Mouse (Mus musculus) neural tube, embryonic 11.5 days (tissue): ENCODE data around the gene Tle3. TPM values are rescaled to one million over a fixed set of nuclear protein-coding genes. Genes with fewer than 3 reads are reported as not detected.
A peak's percentile ranks its signal among the peaks of the same experiment; 100 is the strongest.

ENCODE experiments used
- ATAC-seq: fragments of 200-750 bp; cut with Nextera tagmentation; 2 replicates; pipeline ENCODE4 v1.8.0; 2017; ENCODE audit warnings: moderate number of reproducible peaks, mild to moderate bottlenecking, moderate TSS enrichment, moderate library complexity; ENCODE audit not compliant: insufficient read depth, low FRiP score, low TSS enrichment
- DNase-seq: peaks from one replicate; pipeline ENCODE4 v3.0.0-alpha.2; 2015; ENCODE audit warnings: low spot score
- H3K27ac ChIP-seq: fragments of 300-500 bp; sonication (generic); 2 replicates; pipeline ENCODE4 v1.5.1; 2014; ENCODE audit warnings: low read depth, mild to moderate bottlenecking, low read length
- H3K27me3 ChIP-seq: fragments of 300-500 bp; sonication (generic); 2 replicates; pipeline ENCODE4 v1.6.1; 2014; ENCODE audit warnings: mild to moderate bottlenecking, low read length, mixed read lengths; ENCODE audit not compliant: control insufficient read depth, insufficient read depth
- H3K36me3 ChIP-seq: fragments of 300-500 bp; sonication (generic); 2 replicates; pipeline ENCODE4 v1.6.1; 2014; ENCODE audit warnings: mild to moderate bottlenecking, low read length, moderate library complexity, mixed read lengths; ENCODE audit not compliant: control insufficient read depth, insufficient read depth
- H3K4me1 ChIP-seq: fragments of 300-500 bp; sonication (generic); 2 replicates; pipeline ENCODE4 v1.6.1; 2014; ENCODE audit warnings: low read length, mixed read lengths; ENCODE audit not compliant: control insufficient read depth, insufficient read depth
- H3K4me2 ChIP-seq: fragments of 300-500 bp; sonication (generic); 2 replicates; pipeline ENCODE4 v1.6.1; 2014; ENCODE audit warnings: low read depth, mild to moderate bottlenecking, moderate library complexity
- H3K4me3 ChIP-seq: fragments of 300-500 bp; sonication (generic); 2 replicates; pipeline ENCODE4 v1.5.1; 2014; ENCODE audit warnings: low read depth, low read length
- H3K9ac ChIP-seq: fragments of 300-500 bp; sonication (generic); 2 replicates; pipeline ENCODE4 v1.6.1; 2014; ENCODE audit warnings: mild to moderate bottlenecking, low read length
- H3K9me3 ChIP-seq: fragments of 300-500 bp; sonication (generic); 2 replicates; pipeline ENCODE4 v1.6.1; 2016; ENCODE audit warnings: low read length; ENCODE audit not compliant: control insufficient read depth
- WGBS: fragments of 180-500 bp; shearing (Covaris S2); extraction: QIAGEN DNeasy Blood & Tissue Kit; methylation state at CpG from one replicate; pipeline ENCODE4 v1.1.7; 2014; 5-methylcytosine and 5-hydroxymethylcytosine counted together
- polyA plus RNA-seq: library from polyadenylated mRNA; unstranded; fragments of >200 nt; fragmentation: Nextera tagmentation; extraction: Ambion mirVana; gene quantifications from 2 replicates; pipeline ENCODE4 v1.2.1, GENCODE M21; 2014

Gene Tle3
- polyA plus RNA-seq, 1 experiment from 2014 or later, result 42.4 TPM

DNA sequence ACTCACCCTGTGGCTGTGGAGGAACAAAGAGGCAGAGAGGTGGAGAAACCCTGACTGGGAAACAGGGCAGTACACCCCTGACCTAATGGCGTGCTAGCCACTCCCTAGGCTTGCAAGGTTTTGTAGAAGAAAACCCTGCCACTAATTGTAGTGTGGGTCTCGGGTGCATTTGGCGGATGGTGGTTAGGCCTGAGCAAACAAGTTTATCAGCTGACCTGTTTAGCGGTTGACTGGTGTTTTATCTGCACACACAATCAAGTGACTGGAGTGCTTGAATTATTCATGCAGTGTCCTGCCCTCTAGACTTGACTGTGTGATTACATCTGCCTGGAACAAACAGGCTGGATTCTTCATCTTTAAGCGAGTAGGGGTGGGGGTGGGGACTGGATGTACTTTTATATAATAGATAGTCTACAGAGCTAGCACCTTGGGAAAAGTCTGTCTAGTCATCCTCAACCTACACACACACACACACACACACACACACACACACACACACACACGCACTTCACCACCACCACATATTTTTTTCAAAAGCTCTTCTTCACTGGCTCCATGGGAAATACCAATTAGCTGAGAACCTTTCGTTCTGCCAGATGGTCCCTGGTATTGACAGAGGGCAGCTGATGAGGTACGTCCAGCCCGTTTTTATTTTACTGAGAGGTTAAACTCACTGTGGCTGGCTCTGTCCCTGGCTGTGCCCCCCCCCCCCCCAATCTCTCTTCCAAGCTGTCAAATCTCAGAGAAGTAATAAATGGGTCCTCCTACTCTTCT is 5.7 kb downstream of the Tle3 start:
- Histone ChIP-seq H3K4me3 (peak overlapping the region; percentile 92), H3K4me1 (peaks cover 72% of the 10 kb centered on the region), H3K4me2 (peak overlapping the region; percentile 81), H3K27me3 (no peaks in the 10 kb centered on the region), H3K36me3 (peaks cover 9% of the 10 kb centered on the region; the same call in 1 of the 2 replicates), H3K9ac (peak overlapping the region; percentile 46), H3K27ac (peak overlapping the region; percentile 84), H3K9me3 (no peaks in the 10 kb centered on the region)
- DNase-seq (peak; percentile 64), ATAC-seq (peak; percentile 48; the same call in 1 of the 2 replicates)
- 16% methylated on average over 9 of the region's 9 CpGs for WGBS

DNA sequence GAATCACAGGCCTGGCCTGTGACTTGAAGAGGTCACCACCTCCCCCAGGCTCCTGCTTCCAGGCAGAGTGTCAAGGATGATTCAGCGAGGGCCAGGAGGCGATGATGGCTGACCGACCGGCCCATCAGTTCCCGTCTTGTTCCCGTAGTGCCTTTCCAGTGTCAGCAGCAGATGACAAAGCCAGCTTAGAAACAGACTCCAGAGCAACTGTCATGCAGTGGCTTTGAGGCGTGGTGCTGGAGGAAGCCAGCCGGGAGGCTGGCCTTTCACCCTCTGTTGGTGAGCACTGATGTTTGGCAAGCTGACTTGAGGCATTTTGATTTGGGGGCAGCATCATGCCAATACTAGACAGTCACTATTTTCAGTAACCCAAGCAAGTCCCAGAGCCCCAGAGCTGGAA is 6.3 kb downstream of the Tle3 start:
- no peaks in the 10 kb centered on the region for H3K27me3 ChIP-seq
- H3K27ac ChIP-seq, result peak overlapping the region; percentile 84
- H3K9ac ChIP-seq, result no peak overlapping the region
- no peak overlapping the region for H3K4me3 ChIP-seq
- no peaks in the 10 kb centered on the region for H3K9me3 ChIP-seq
- H3K4me2 ChIP-seq, result peak overlapping the region; percentile 81
- peak; percentile 57 for DNase-seq
- peaks cover 78% of the 10 kb centered on the region for H3K4me1 ChIP-seq
- 10% methylated on average over 8 of the region's 8 CpGs for WGBS
- H3K36me3 ChIP-seq, result peaks cover 9% of the 10 kb centered on the region; the same call in 1 of the 2 replicates
- ATAC-seq, result 0 out of 2 replicates have a peak, but pooled peaks have one; percentile 4

DNA sequence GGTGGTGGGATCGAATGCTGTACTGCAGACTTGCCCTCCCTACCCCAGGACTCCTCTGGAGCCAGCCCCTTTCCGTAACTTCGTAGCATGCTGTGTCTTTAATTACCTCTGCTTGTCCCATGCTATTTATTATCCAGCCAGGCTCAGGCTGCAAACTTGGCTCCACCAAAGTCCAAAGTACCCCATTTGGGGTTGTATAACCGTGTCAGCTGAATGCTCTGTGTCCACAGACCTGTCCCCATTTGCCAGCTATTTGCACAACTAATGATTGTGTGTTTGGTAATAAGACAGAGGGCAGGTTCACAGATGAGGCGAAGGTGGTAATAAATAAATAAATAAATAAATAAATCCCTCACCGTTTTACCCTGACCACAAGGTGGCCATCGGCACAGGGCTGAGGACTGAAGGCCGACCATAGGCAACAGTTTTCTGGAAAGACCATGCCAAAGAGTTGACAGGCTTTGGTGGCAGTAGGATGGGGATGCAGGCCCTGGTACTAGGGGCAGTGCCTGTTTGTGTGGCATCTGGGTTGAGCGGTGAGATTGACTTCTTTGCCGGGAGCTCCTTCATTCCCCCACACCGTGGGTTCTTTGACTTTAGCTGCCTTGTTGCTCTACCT is 7.0 kb downstream of the Tle3 start:
- H3K27me3 ChIP-seq, result no peaks in the 10 kb centered on the region
- H3K9me3 ChIP-seq, result no peaks in the 10 kb centered on the region
- WGBS, result 54% methylated on average over 11 of the region's 11 CpGs
- no peak for DNase-seq
- peaks cover 83% of the 10 kb centered on the region for H3K4me1 ChIP-seq
- 0 out of 2 replicates have a peak overlapping the region, but pooled peaks have one; percentile 84 for H3K27ac ChIP-seq
- H3K4me2 ChIP-seq, result peak overlapping the region; percentile 81
- no peak overlapping the region for H3K4me3 ChIP-seq
- no peak for ATAC-seq
- no peak overlapping the region for H3K9ac ChIP-seq
- peaks cover 9% of the 10 kb centered on the region; the same call in 1 of the 2 replicates for H3K36me3 ChIP-seq

DNA sequence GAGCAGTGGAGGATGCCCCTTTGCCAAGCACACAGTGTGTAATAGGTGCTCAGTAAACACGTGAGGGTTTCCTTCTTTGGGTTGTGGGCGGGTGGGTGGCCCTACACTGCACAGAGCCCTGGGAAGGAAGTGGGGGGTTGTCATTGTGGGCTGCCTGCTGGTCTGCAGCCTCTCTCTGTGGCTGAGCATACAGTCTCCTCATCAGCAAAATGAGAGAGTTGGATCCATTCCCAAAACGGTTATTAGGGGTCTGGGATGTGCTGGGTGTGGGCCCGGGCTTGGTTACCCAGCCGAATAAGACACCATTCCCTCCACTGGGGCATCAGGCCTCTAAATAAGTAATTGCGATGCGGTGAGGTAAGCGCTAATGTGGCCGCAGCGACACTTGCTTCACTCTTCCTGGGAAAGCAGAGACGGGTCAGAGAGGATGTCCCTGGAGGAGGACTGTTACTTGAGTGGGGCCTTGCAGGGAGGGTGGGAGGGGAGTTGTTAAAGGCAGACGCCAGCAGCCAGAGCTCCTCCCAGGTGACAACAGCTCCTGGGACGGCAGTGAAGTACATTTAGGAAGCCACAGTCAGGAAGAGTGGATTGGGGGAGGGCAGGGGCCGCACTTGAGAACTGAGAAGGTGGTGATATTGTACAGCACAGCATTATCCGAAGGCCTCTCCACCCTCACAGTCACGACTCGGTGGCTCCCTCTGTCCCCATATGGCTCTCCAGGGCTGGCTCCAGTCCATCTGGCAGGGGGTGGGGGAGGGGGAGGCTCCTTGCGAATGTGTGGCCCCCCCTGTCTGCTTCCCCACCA is 8.3 kb downstream of the Tle3 start:
- H3K36me3 ChIP-seq, result peaks cover 9% of the 10 kb centered on the region; the same call in 1 of the 2 replicates
- peak overlapping the region; percentile 51 for H3K27ac ChIP-seq
- H3K9ac ChIP-seq, result peak overlapping the region; percentile 16; the same call in 1 of the 2 replicates
- ATAC-seq (no peak), DNase-seq (peak; percentile 57)
- H3K4me3 ChIP-seq, result no peak overlapping the region
- H3K4me1 ChIP-seq, result peaks cover 88% of the 10 kb centered on the region
- WGBS, result 32% methylated on average over 16 of the region's 18 CpGs
- H3K9me3 ChIP-seq, result no peaks in the 10 kb centered on the region
- no peak overlapping the region for H3K4me2 ChIP-seq
- no peaks in the 10 kb centered on the region for H3K27me3 ChIP-seq

DNA sequence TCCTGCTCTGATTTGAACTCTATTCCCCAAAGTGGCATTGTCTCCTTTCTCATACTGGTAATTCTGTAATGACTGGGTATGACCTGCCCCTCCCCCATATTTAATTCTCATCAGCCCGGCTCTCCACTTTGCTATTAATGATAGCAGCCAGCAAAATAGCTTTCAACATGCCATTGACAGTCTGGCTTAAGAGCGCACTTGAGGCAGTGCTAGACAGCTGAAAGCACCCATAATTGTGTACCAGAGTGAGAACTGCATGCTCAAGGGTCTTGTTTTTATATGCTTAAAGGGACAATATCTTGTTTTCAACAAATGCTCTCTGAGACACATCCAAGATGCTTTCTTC is 8.9 kb downstream of the Tle3 start:
- ATAC-seq, result no peak
- H3K27ac ChIP-seq, result no peak overlapping the region
- no peak overlapping the region for H3K9ac ChIP-seq
- H3K27me3 ChIP-seq, result no peaks in the 10 kb centered on the region
- no peaks in the 10 kb centered on the region for H3K9me3 ChIP-seq
- no peak overlapping the region for H3K4me2 ChIP-seq
- WGBS, result 56% methylated on average over 2 of the region's 2 CpGs
- DNase-seq, result no peak
- H3K36me3 ChIP-seq, result peaks cover 8% of the 10 kb centered on the region; the same call in 1 of the 2 replicates
- H3K4me3 ChIP-seq, result no peak overlapping the region
- H3K4me1 ChIP-seq, result peaks cover 89% of the 10 kb centered on the region

DNA sequence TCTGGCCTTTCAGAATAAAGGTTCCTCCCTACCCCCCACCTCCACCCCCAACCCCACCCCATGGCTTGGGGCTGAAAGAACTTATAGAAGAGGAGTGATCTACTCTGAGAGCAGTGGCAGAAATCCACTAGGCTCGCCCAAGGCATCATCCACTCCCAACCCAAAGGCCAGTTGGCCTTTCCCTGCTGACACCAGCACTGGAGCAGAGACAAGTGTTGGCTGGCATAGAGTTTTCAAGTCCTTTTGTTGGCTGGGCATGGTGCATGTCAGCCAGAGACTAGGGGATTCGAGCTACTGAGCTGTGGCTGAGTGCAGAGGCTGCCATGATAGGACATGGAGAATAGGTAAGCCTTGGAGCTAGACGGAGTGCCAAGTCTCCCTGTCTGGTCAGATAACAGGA is 9.3 kb downstream of the Tle3 start:
- DNase-seq, result no peak
- H3K4me3 ChIP-seq, result no peak overlapping the region
- H3K27ac ChIP-seq, result no peak overlapping the region; the same call in 1 of the 2 replicates
- peaks cover 88% of the 10 kb centered on the region for H3K4me1 ChIP-seq
- H3K9me3 ChIP-seq, result no peaks in the 10 kb centered on the region
- no peaks in the 10 kb centered on the region for H3K27me3 ChIP-seq
- H3K9ac ChIP-seq, result no peak overlapping the region
- no peak for ATAC-seq
- no peak overlapping the region for H3K4me2 ChIP-seq
- peaks cover 5% of the 10 kb centered on the region; the same call in 1 of the 2 replicates for H3K36me3 ChIP-seq
- WGBS, result 91% methylated on average over 3 of the region's 3 CpGs

DNA sequence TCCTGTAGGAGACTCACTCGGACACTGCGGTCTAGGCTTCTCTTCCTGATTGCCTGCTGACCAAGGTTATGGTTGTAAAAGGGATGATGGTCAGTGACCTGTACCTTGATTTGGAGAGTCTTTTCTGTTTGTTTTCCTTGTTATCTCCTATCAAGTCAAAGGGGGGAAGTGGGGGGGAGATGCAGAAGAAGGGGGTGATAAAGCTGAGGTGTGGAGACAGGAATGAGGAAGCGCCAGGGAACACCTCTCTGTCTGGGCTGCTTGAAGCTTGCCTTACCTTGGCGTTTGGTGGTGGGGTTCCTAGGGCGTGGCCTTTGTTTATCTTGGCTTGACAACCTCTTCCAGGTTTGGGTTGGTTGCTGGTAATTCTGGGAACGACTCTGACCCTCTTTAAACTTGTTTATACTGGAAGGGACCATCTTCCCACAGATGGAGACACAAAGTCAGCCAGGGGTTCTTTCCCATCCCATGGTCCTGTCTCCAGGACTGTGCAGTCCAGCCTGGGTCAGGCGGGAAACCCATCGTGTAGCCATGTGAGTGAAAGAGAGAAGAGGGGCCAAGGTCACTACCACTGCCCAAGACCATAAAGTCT is 10.5 kb downstream of the Tle3 start:
- Histone ChIP-seq H3K27ac (no peak overlapping the region), H3K9ac (no peak overlapping the region), H3K4me2 (no peak overlapping the region), H3K9me3 (no peaks in the 10 kb centered on the region), H3K4me1 (peaks cover 75% of the 10 kb centered on the region), H3K4me3 (no peak overlapping the region), H3K36me3 (peaks cover 4% of the 10 kb centered on the region; the same call in 1 of the 2 replicates), H3K27me3 (no peaks in the 10 kb centered on the region)
- 67% methylated on average over 8 of the region's 8 CpGs for WGBS
- ATAC-seq (no peak), DNase-seq (no peak)

DNA sequence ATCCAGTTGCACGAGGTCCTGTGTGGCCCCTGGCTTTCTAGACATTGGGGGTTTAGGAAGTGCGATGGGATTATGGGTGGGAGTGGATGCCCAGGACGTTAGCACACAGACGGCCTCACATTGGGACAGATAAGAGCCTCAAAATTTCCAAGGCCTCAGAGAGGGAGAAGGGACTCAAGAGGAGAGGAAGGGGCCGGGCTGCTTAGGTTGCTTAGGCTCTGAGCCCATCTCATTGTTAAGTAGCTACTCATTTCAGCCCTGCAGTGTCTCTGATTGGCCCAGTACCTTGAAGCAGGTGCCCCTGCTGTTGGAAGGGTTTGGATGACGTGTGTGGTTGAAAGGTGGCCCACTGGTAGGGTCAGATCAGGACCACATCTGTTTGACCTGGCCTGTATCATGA is 11.9 kb downstream of the Tle3 start:
- Histone ChIP-seq H3K27ac (no peak overlapping the region), H3K4me2 (no peak overlapping the region), H3K27me3 (no peaks in the 10 kb centered on the region), H3K9ac (no peak overlapping the region), H3K4me1 (peaks cover 69% of the 10 kb centered on the region), H3K4me3 (no peak overlapping the region), H3K9me3 (no peaks in the 10 kb centered on the region), H3K36me3 (peaks cover 4% of the 10 kb centered on the region; the same call in 1 of the 2 replicates)
- no peak for DNase-seq
- WGBS, result 44% methylated on average over 6 of the region's 6 CpGs
- no peak for ATAC-seq
